Mouse (Mus musculus) embryonic fibroblast, embryonic 13.5 days (primary cell): ENCODE measurements around the gene Ston2. TPM values are rescaled to one million over a fixed set of nuclear protein-coding genes. Genes with fewer than 3 reads are reported as not detected.
A peak's percentile ranks its signal among the peaks of the same experiment; 100 is the strongest.
"Not testable (repeated sequence)": the region's sequence is repeated elsewhere in the genome, so short reads cannot be mapped to it uniquely, and the experiment has no call there.

Experiments used
- H3K27ac ChIP-seq: 2 replicates; pipeline ENCODE4 v1.5.1; 2012; ENCODE audit warnings: low read length, control low read depth, inconsistent platforms; ENCODE audit not compliant: insufficient read depth
- H3K4me1 ChIP-seq: 2 replicates; pipeline ENCODE4 v1.6.1; 2011; ENCODE audit warnings: low read length; ENCODE audit not compliant: control insufficient read depth, insufficient read depth
- H3K4me3 ChIP-seq: 2 replicates; pipeline ENCODE4 v1.5.1; 2011; ENCODE audit warnings: mild to moderate bottlenecking, control low read depth, low read length; ENCODE audit not compliant: insufficient read depth
- CTCF ChIP-seq: IDR thresholded peaks from 2 replicates; pipeline ENCODE4 v1.5.1; 2011; ENCODE audit warnings: mild to moderate bottlenecking, control low read depth, low read length, moderate library complexity, borderline replicate concordance; ENCODE audit not compliant: insufficient read depth
- POLR2A ChIP-seq: IDR thresholded peaks from 2 replicates; pipeline ENCODE4 v1.6.1; 2011; ENCODE audit warnings: low read depth, mild to moderate bottlenecking, control low read depth, low read length, moderate library complexity
- polyA plus RNA-seq: library from polyadenylated mRNA; stranded (reverse); fragments of >200 nt; gene quantifications from 2 replicates; pipeline ENCODE4 v1.2.4, GENCODE M21; 2011; ENCODE audit warnings: low read depth; ENCODE audit not compliant: missing spikeins, insufficient read length

The Ston2 gene
- polyA plus RNA-seq, 1 experiment, result 1.8 TPM

GRCm38 (mm10) chr12:91756562-91757166 is 31.5 kb downstream of the Ston2 start:
- Histone ChIP-seq H3K4me3 (no peak overlapping the region), H3K27ac (no peak overlapping the region), H3K4me1 (no peaks in the 10 kb centered on the region)
- TF ChIP-seq CTCF (no peak), POLR2A (no peak)

- Histone ChIP-seq H3K27ac (no peak overlapping the region), H3K4me1 (no peaks in the 10 kb centered on the region), H3K4me3 (no peak overlapping the region)
- no peak for TF ChIP-seq CTCF
- no peak for TF ChIP-seq POLR2A
Measured at GRCm38 (mm10) chr12:91754606-91755005, 33.6 kb downstream of the Ston2 start.

GRCm38 (mm10) chr12:91752711-91753110 is 35.5 kb downstream of the Ston2 start:
- peaks cover under 1% of the 10 kb centered on the region; the same call in 1 of the 2 replicates for H3K4me1 ChIP-seq
- no peak overlapping the region for H3K27ac ChIP-seq
- TF ChIP-seq CTCF, result no peak
- TF ChIP-seq POLR2A, result no peak
- H3K4me3 ChIP-seq, result no peak overlapping the region

- H3K4me3 ChIP-seq, result no peak overlapping the region
- no peak for TF ChIP-seq CTCF
- H3K4me1 ChIP-seq, result peaks cover 5% of the 10 kb centered on the region; the same call in 1 of the 2 replicates
- H3K27ac ChIP-seq, result no peak overlapping the region
Measured at GRCm38 (mm10) chr12:91751893-91752597, 36.1 kb downstream of the Ston2 start.

GRCm38 (mm10) chr12:91749543-91750184 is 38.5 kb downstream of the Ston2 start:
- no peak for TF ChIP-seq CTCF
- TF ChIP-seq POLR2A, result no peak
- Histone ChIP-seq H3K4me3 (no peak overlapping the region), H3K27ac (no peak overlapping the region), H3K4me1 (peaks cover 5% of the 10 kb centered on the region; the same call in 1 of the 2 replicates)

- Histone ChIP-seq H3K4me1 (peaks cover 5% of the 10 kb centered on the region; the same call in 1 of the 2 replicates), H3K4me3 (no peak overlapping the region), H3K27ac (peak overlapping the region; percentile 11; the same call in 1 of the 2 replicates)
- TF ChIP-seq POLR2A, result no peak
- TF ChIP-seq CTCF, result no peak
Measured at GRCm38 (mm10) chr12:91748241-91748865, 39.8 kb downstream of the Ston2 start.

GRCm38 (mm10) chr12:91746839-91747238 is 41.3 kb downstream of the Ston2 start:
- H3K4me1 ChIP-seq, H3K4me3 ChIP-seq, H3K27ac ChIP-seq: not testable (repeated sequence)

GRCm38 (mm10) chr12:91745758-91746290 is 42.4 kb downstream of the Ston2 start:
- no peak for TF ChIP-seq CTCF
- TF ChIP-seq POLR2A, result no peak
- Histone ChIP-seq H3K4me1 (peaks cover 5% of the 10 kb centered on the region; the same call in 1 of the 2 replicates), H3K4me3 (no peak overlapping the region), H3K27ac (peak overlapping the region; percentile 0; the same call in 1 of the 2 replicates)

GRCm38 (mm10) chr12:91744091-91744490 is 44.1 kb downstream of the Ston2 start:
- Histone ChIP-seq H3K4me3 (no peak overlapping the region), H3K27ac (no peak overlapping the region), H3K4me1 (peaks cover 5% of the 10 kb centered on the region; the same call in 1 of the 2 replicates)
- no peak for TF ChIP-seq POLR2A
- TF ChIP-seq CTCF, result no peak
